Mouse (Mus musculus) E14TG2a.4 (cell line): ENCODE measurements around the gene Cep44.

Source experiments
- H3K27me3 ChIP-seq: 2 replicates; pipeline ENCODE4 v1.6.1; 2014; ENCODE audit warnings: low read length, control low read depth; ENCODE audit not compliant: insufficient read depth
- H3K36me3 ChIP-seq: 2 replicates; pipeline ENCODE4 v1.6.1; 2014; ENCODE audit warnings: low read length, control low read depth; ENCODE audit not compliant: insufficient read depth
- H3K4me1 ChIP-seq: replicated peaks from 2 replicates; pipeline ENCODE4 v1.6.1; 2014; ENCODE audit warnings: low read depth, low read length, control low read depth
- H3K4me3 ChIP-seq: replicated peaks from 2 replicates; pipeline ENCODE4 v1.5.1; 2014; ENCODE audit warnings: mild to moderate bottlenecking, low read length
- H3K9me3 ChIP-seq: 2 replicates; pipeline ENCODE4 v1.6.1; 2014; ENCODE audit warnings: low read length, control low read depth
- CTCF ChIP-seq: conservative IDR thresholded peaks from 2 replicates; pipeline ENCODE4 v1.5.1; 2014; ENCODE audit warnings: low read length
- NANOG ChIP-seq: IDR thresholded peaks from 2 replicates; pipeline ENCODE4 v1.6.1; 2014; ENCODE audit warnings: borderline replicate concordance, low read length, mixed read lengths
- POU5F1 ChIP-seq: IDR thresholded peaks from 2 replicates; pipeline ENCODE4 v1.6.1; 2014; ENCODE audit warnings: low read length, borderline replicate concordance

Cep44 gene

GRCm38 (mm10) chr8:56552551-56553103 lies 1.8 kb upstream of the Cep44 start:
- Histone ChIP-seq H3K27me3 (no peaks in the 10 kb centered on the region), H3K9me3 (no peaks in the 10 kb centered on the region), H3K36me3 (no peaks in the 10 kb centered on the region), H3K4me3 (peak overlapping the region; percentile 96; the same call in 1 of the 2 replicates), H3K4me1 (peaks cover 16% of the 10 kb centered on the region)
- TF ChIP-seq NANOG: no peak
- no peak for TF ChIP-seq CTCF
- no peak for TF ChIP-seq POU5F1

- H3K27me3 ChIP-seq: no peaks in the 10 kb centered on the region
- peaks cover 16% of the 10 kb centered on the region for H3K4me1 ChIP-seq
- H3K36me3 ChIP-seq: 0 out of 2 replicates have a peak, but pooled peaks cover 3% of the 10 kb centered on the region
- TF ChIP-seq POU5F1 (no peak), CTCF (no peak), NANOG (no peak)
- no peaks in the 10 kb centered on the region for H3K9me3 ChIP-seq
- peak overlapping the region; percentile 96 for H3K4me3 ChIP-seq
Measured at GRCm38 (mm10) chr8:56552045-56552444, 1.2 kb upstream of the Cep44 start.

DNA sequence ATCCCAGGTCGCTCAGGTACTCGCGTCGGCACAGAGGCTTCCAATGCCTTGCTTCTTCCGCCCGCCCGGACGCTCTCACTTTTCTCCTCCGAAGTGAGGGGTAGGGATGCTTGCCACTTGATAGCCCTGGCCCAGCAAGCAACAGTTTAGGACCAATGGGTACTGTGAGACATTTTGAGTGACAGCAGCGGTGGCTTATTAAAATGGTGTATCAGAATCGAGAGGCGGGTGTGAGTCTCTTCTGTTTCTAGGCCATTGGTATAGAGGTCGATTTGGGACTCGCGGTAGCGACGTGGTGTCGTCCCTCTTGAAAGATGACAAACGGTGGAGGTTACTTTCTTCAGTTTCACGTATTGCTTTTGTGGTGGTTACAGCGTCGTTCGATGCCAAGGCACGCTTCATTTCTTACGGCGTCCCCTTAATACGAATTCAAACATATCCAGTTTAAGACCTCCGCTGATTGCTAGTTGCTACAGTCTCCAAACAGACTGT lies 560 bp upstream of the Cep44 start:
- H3K4me3 ChIP-seq: peak overlapping the region; percentile 96
- peaks cover 16% of the 10 kb centered on the region for H3K4me1 ChIP-seq
- H3K36me3 ChIP-seq: peaks cover 6% of the 10 kb centered on the region; the same call in 1 of the 2 replicates
- TF ChIP-seq CTCF (no peak), NANOG (no peak; the same call in 1 of the 2 replicates), POU5F1 (no peak)
- no peaks in the 10 kb centered on the region for H3K9me3 ChIP-seq
- no peaks in the 10 kb centered on the region for H3K27me3 ChIP-seq

DNA sequence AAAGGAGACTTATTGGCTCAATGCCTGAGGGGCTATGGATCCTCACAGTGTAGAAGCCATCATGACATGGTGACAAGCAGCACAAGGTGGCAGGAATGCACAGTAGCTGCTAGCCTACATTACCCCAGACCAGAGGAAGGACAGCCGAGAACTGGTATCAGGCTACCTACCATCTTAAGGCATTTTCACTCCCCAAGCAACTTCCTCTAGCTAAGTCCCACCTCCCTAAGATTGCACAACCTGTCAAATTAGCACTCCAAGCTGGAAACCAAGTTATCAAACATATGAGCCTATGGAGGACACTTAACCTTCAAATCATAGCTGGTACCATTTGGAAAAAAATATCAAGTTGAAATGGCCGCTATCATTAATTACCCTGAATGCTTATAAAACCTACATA lies 3.0 kb downstream of the Cep44 start:
- no peaks in the 10 kb centered on the region for H3K27me3 ChIP-seq
- peaks cover 34% of the 10 kb centered on the region for H3K36me3 ChIP-seq
- H3K4me3 ChIP-seq: no peak overlapping the region
- peaks cover 16% of the 10 kb centered on the region for H3K4me1 ChIP-seq
- TF ChIP-seq CTCF (no peak), POU5F1 (no peak), NANOG (no peak)
- H3K9me3 ChIP-seq: no peaks in the 10 kb centered on the region

DNA sequence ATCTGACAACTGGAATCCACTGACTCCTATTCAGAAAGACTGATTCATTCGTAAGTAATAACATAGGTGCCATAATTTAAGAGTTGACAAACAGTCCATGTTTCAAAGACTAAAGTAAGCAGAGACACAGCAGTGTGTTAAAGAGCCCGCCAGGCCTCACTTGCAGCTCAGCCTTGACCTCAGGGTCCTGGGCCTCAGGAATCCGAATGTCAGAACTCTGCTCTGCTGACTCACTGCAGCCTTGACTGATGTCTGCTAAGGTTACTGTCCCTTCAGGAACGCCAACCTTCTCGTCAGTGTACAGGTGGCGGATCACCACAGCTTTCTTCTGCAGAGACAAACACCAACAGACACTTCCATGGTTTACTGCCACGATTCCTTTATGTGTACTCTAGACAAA lies 10.1 kb downstream of the Cep44 start:
- H3K27me3 ChIP-seq: no peaks in the 10 kb centered on the region
- no peaks in the 10 kb centered on the region for H3K4me1 ChIP-seq
- no peak for TF ChIP-seq CTCF
- no peak for TF ChIP-seq NANOG
- TF ChIP-seq POU5F1: no peak
- peaks cover 66% of the 10 kb centered on the region for H3K36me3 ChIP-seq
- no peaks in the 10 kb centered on the region for H3K9me3 ChIP-seq
- no peak overlapping the region for H3K4me3 ChIP-seq

DNA sequence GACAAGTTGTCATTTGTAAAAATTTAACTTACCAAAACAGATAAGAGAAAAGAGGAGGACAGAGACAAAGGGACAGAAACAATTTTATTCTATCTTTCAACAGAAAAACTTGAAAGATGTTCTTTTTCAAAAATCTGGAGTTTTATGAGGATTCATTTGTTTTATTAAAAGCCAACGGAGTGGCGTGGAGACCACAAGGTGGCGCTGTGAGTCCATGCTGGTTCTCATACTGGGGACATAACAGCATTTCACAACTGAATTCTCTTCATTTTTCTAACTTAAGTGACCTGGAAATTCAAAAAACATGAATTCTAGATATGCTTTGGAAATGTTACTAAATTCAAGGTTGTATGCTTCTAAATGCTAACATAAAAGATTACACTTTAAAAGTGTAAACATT lies 20.5 kb downstream of the Cep44 start:
- no peaks in the 10 kb centered on the region for H3K4me1 ChIP-seq
- H3K9me3 ChIP-seq: no peaks in the 10 kb centered on the region
- no peaks in the 10 kb centered on the region for H3K27me3 ChIP-seq
- no peak overlapping the region for H3K4me3 ChIP-seq
- peaks cover 18% of the 10 kb centered on the region for H3K36me3 ChIP-seq
- TF ChIP-seq CTCF: peak; percentile 81
- TF ChIP-seq POU5F1: no peak
- no peak for TF ChIP-seq NANOG

- H3K36me3 ChIP-seq: peaks cover 12% of the 10 kb centered on the region
- TF ChIP-seq POU5F1 (no peak), NANOG (no peak), CTCF (no peak)
- no peaks in the 10 kb centered on the region for H3K27me3 ChIP-seq
Measured at GRCm38 (mm10) chr8:56528869-56529268, 22.0 kb downstream of the Cep44 start.

DNA sequence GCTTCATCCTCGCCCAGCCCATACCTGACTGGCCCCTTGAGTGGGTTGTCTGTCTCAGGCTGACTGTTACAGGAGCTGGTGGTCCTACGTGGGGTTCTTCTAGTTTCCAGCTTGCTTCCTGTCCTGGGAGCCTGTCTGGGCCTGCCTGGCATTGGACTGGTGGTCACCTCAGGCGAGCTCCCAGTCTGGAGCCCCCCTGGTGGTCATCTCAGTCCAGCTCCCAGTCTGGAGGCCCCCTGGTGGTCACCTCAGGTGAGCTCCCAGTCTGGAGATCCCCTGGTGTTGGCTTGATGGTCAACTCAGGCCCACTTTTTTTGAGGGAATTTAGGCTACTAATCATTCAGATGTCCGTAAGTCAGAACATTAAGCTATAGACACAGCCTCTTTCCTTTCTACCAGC lies 29.8 kb downstream of the Cep44 start:
- no peaks in the 10 kb centered on the region for H3K27me3 ChIP-seq
- H3K36me3 ChIP-seq: no peaks in the 10 kb centered on the region
- TF ChIP-seq CTCF: peak; percentile 17
- TF ChIP-seq NANOG: no peak
- H3K9me3 ChIP-seq: no peaks in the 10 kb centered on the region
- H3K4me3 ChIP-seq: no peak overlapping the region
- H3K4me1 ChIP-seq: no peaks in the 10 kb centered on the region

More at GRCm38 (mm10) chr8:56528869-56529268, 22.0 kb downstream of the Cep44 start:
- no peak overlapping the region for H3K4me3 ChIP-seq
- no peaks in the 10 kb centered on the region for H3K9me3 ChIP-seq
- no peaks in the 10 kb centered on the region for H3K4me1 ChIP-seq

DNA sequence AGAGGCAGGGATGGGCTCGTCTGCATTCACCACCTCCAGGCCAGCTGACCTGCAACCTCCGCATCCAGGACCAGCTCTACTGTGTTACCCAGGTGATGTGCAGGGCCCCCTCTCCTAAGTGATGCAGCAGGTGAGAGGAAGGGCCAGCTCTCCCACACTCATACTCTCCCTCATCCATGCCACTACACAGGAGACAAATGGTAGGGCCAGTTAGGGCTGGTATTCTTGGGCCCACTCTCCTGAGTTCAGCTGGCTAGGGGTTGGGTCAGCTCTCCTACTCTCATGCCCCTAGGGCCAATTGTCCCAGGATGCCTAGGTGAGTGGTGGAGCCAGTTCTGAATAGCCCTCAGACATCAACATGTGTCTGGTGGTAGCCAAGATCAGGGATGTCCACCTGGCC lies 30.6 kb downstream of the Cep44 start:
- no peaks in the 10 kb centered on the region for H3K9me3 ChIP-seq
- no peaks in the 10 kb centered on the region for H3K36me3 ChIP-seq
- no peaks in the 10 kb centered on the region for H3K27me3 ChIP-seq
- no peaks in the 10 kb centered on the region for H3K4me1 ChIP-seq
- TF ChIP-seq NANOG (no peak), CTCF (no peak), POU5F1 (no peak)
- no peak overlapping the region for H3K4me3 ChIP-seq
